Mouse (Mus musculus): ENCODE measurements around the gene Wbp1.

GRCm38 (mm10) chr6:83134951-83135513, 13.7 kb upstream of the Wbp1 start, which contains the start of gene Rtkn:
- TF ChIP-seq POLR2A (IDR thresholded peaks at IDR 0.05; ENCODE audit: borderline replicate concordance, insufficient read depth, low read length) (no peak), CTCF (IDR thresholded peaks at IDR 0.05; ENCODE audit: borderline replicate concordance, insufficient read depth, low read depth, low read length) (no peak)
